Mouse (Mus musculus): ENCODE data around the gene AA467197. TPM values are rescaled to one million over a fixed set of nuclear protein-coding genes. Genes with fewer than 3 reads are reported as not detected.

The AA467197 gene
- polyA plus RNA-seq (2017; shearing (Covaris generic)), result not detected

GRCm38 (mm10) chr2:122636686-122637085 is at the start of gene AA467197:
Gene AA467197 (plus strand): TSS chr2:122636986.

GRCm38 (mm10) chr2:122610746-122611653 is 25.8 kb upstream of the AA467197 start, which contains the start of gene Gatm:
Gene Gatm (minus strand): TSS chr2:122611303.

Other genes starting within 250 kb of the AA467197 start
- gene Slc28a2, start 210.5 kb upstream of the AA467197 start, polyA plus RNA-seq (2017; shearing (Covaris generic)), result 274 TPM
- 98.5 TPM for gene Gm14085, start 152.0 kb upstream of the AA467197 start, polyA plus RNA-seq (2017; shearing (Covaris generic))
- 1.3 TPM for gene Gatm, start 25.7 kb upstream of the AA467197 start, polyA plus RNA-seq (2017; shearing (Covaris generic))
- 0.13 TPM for gene Slc30a4, start 65.7 kb downstream of the AA467197 start, polyA plus RNA-seq (2017; shearing (Covaris generic))
- gene Bloc1s6, start 101.5 kb downstream of the AA467197 start, polyA plus RNA-seq (2017; shearing (Covaris generic)), result 66.5 TPM
- gene Sqor, start 128.3 kb downstream of the AA467197 start, polyA plus RNA-seq (2017; shearing (Covaris generic)), result 25.2 TPM